Mouse (Mus musculus): ENCODE measurements at regions not wholly inside any gene's neighbourhood (a gene's known extent, or its start where the extent isn't known, plus 50 kb on each side); places are given as distances from the start of the nearest gene placed in this dataset.

GRCm38 (mm10) chr1:177382596-177383190 is 59.5 kb upstream of the Zbtb18 start:
- Histone ChIP-seq H3K9ac (replicated peaks; ENCODE audit: low read depth, low read length) (no peak overlapping the region), H3K4me1 (ENCODE audit: control insufficient read depth, insufficient read depth, low read length) (no peaks in the 10 kb centered on the region), H3K4me2 (ENCODE audit: low read depth, low read length) (no peak overlapping the region), H3K36me3 (ENCODE audit: control insufficient read depth, insufficient read depth, low read length) (no peaks in the 10 kb centered on the region), H3K27me3 (ENCODE audit: control insufficient read depth, insufficient read depth, low read length) (no peaks in the 10 kb centered on the region), H3K27ac (ENCODE audit: low read depth, low read length) (no peak overlapping the region), H3K4me3 (ENCODE audit: low read depth, low read length) (no peak overlapping the region), H3K9me3 (ENCODE audit: control insufficient read depth, low read length) (no peaks in the 10 kb centered on the region)
- ATAC-seq (ENCODE audit: low read depth) = peak; percentile 54
- WGBS = 17% methylated on average over 16 of the region's 16 CpGs

- H3K36me3 ChIP-seq (ENCODE audit: control insufficient read depth, insufficient read depth, low read length) = no peaks in the 10 kb centered on the region
- no peaks in the 10 kb centered on the region for H3K4me1 ChIP-seq (ENCODE audit: control insufficient read depth, insufficient read depth, low read length)
- ATAC-seq (ENCODE audit: low read depth) = peak; percentile 63; the same call in 1 of the 2 replicates
- H3K9ac ChIP-seq (replicated peaks; ENCODE audit: low read depth, low read length) = no peak overlapping the region
- no peak overlapping the region for H3K4me3 ChIP-seq (ENCODE audit: low read depth, low read length)
- WGBS = 55% methylated on average over 4 of the region's 4 CpGs
- no peak overlapping the region for H3K4me2 ChIP-seq (ENCODE audit: low read depth, low read length)
- H3K27ac ChIP-seq (ENCODE audit: low read depth, low read length) = no peak overlapping the region
- H3K9me3 ChIP-seq (ENCODE audit: control insufficient read depth, low read length) = no peaks in the 10 kb centered on the region
- no peaks in the 10 kb centered on the region for H3K27me3 ChIP-seq (ENCODE audit: control insufficient read depth, insufficient read depth, low read length)
These were observed 60.0 kb upstream of the Zbtb18 start for GRCm38 (mm10) chr1:177382147-177382546.

- Histone ChIP-seq H3K4me1 (ENCODE audit: control insufficient read depth, insufficient read depth, low read length) (peaks cover 7% of the 10 kb centered on the region; the same call in 1 of the 2 replicates), H3K27me3 (ENCODE audit: control insufficient read depth, insufficient read depth, low read length) (no peaks in the 10 kb centered on the region), H3K36me3 (ENCODE audit: control insufficient read depth, insufficient read depth, low read length) (no peaks in the 10 kb centered on the region), H3K9ac (replicated peaks; ENCODE audit: low read depth, low read length) (no peak overlapping the region), H3K27ac (ENCODE audit: low read depth, low read length) (no peak overlapping the region), H3K4me2 (ENCODE audit: low read depth, low read length) (no peak overlapping the region), H3K9me3 (ENCODE audit: control insufficient read depth, low read length) (no peaks in the 10 kb centered on the region), H3K4me3 (ENCODE audit: low read depth, low read length) (no peak overlapping the region)
- no peak for ATAC-seq (ENCODE audit: low read depth)
- 89% methylated on average over 3 of the region's 3 CpGs for WGBS
These were observed 64.0 kb upstream of the Zbtb18 start for GRCm38 (mm10) chr1:177378112-177378511.

- Histone ChIP-seq H3K9me3 (ENCODE audit: control insufficient read depth, low read length) (no peaks in the 10 kb centered on the region), H3K4me1 (ENCODE audit: control insufficient read depth, insufficient read depth, low read length) (peaks cover 7% of the 10 kb centered on the region; the same call in 1 of the 2 replicates), H3K27me3 (ENCODE audit: control insufficient read depth, insufficient read depth, low read length) (no peaks in the 10 kb centered on the region), H3K4me2 (ENCODE audit: low read depth, low read length) (no peak overlapping the region), H3K27ac (ENCODE audit: low read depth, low read length) (no peak overlapping the region), H3K9ac (replicated peaks; ENCODE audit: low read depth, low read length) (no peak overlapping the region), H3K36me3 (ENCODE audit: control insufficient read depth, insufficient read depth, low read length) (no peaks in the 10 kb centered on the region), H3K4me3 (ENCODE audit: low read depth, low read length) (no peak overlapping the region)
- ATAC-seq (ENCODE audit: low read depth) = peak; percentile 54; the same call in 1 of the 2 replicates
- WGBS = 4% methylated on average over 5 of the region's 5 CpGs
These were observed 68.8 kb upstream of the Zbtb18 start for GRCm38 (mm10) chr1:177373226-177373825.

- no peak overlapping the region for H3K27ac ChIP-seq (ENCODE audit: low read depth, low read length)
- H3K4me1 ChIP-seq (ENCODE audit: control insufficient read depth, insufficient read depth, low read length) = peaks cover 7% of the 10 kb centered on the region; the same call in 1 of the 2 replicates
- no peaks in the 10 kb centered on the region for H3K9me3 ChIP-seq (ENCODE audit: control insufficient read depth, low read length)
- WGBS = 72% methylated on average over 10 of the region's 10 CpGs
- H3K36me3 ChIP-seq (ENCODE audit: control insufficient read depth, insufficient read depth, low read length) = no peaks in the 10 kb centered on the region
- H3K27me3 ChIP-seq (ENCODE audit: control insufficient read depth, insufficient read depth, low read length) = no peaks in the 10 kb centered on the region
- no peak for ATAC-seq (ENCODE audit: low read depth)
- H3K4me2 ChIP-seq (ENCODE audit: low read depth, low read length) = no peak overlapping the region
- no peak overlapping the region for H3K4me3 ChIP-seq (ENCODE audit: low read depth, low read length)
- H3K9ac ChIP-seq (replicated peaks; ENCODE audit: low read depth, low read length) = no peak overlapping the region
These were observed 70.1 kb upstream of the Zbtb18 start for GRCm38 (mm10) chr1:177372066-177372465.

- Histone ChIP-seq H3K36me3 (ENCODE audit: control insufficient read depth, insufficient read depth, low read length) (no peaks in the 10 kb centered on the region), H3K27me3 (ENCODE audit: control insufficient read depth, insufficient read depth, low read length) (no peaks in the 10 kb centered on the region), H3K4me1 (ENCODE audit: control insufficient read depth, insufficient read depth, low read length) (no peaks in the 10 kb centered on the region; the same call in 1 of the 2 replicates), H3K9ac (replicated peaks; ENCODE audit: low read depth, low read length) (no peak overlapping the region), H3K4me3 (ENCODE audit: low read depth, low read length) (no peak overlapping the region), H3K9me3 (ENCODE audit: control insufficient read depth, low read length) (no peaks in the 10 kb centered on the region), H3K4me2 (ENCODE audit: low read depth, low read length) (no peak overlapping the region), H3K27ac (ENCODE audit: low read depth, low read length) (no peak overlapping the region)
- no peak for ATAC-seq (ENCODE audit: low read depth)
- WGBS = 90% methylated on average over 9 of the region's 9 CpGs
These were observed 74.1 kb upstream of the Zbtb18 start for GRCm38 (mm10) chr1:177367864-177368610.

GRCm38 (mm10) chr1:177366914-177367313 is 75.2 kb upstream of the Zbtb18 start:
- H3K4me1 ChIP-seq (ENCODE audit: control insufficient read depth, insufficient read depth, low read length) = no peaks in the 10 kb centered on the region
- H3K4me3 ChIP-seq (ENCODE audit: low read depth, low read length) = no peak overlapping the region
- H3K9ac ChIP-seq (replicated peaks; ENCODE audit: low read depth, low read length) = no peak overlapping the region
- no peaks in the 10 kb centered on the region for H3K36me3 ChIP-seq (ENCODE audit: control insufficient read depth, insufficient read depth, low read length)
- H3K4me2 ChIP-seq (ENCODE audit: low read depth, low read length) = no peak overlapping the region
- WGBS = 51% methylated on average over 6 of the region's 6 CpGs
- no peaks in the 10 kb centered on the region for H3K27me3 ChIP-seq (ENCODE audit: control insufficient read depth, insufficient read depth, low read length)
- H3K9me3 ChIP-seq (ENCODE audit: control insufficient read depth, low read length) = no peaks in the 10 kb centered on the region
- no peak for ATAC-seq (ENCODE audit: low read depth)
- no peak overlapping the region for H3K27ac ChIP-seq (ENCODE audit: low read depth, low read length)

- H3K9ac ChIP-seq (replicated peaks; ENCODE audit: low read depth, low read length) = no peak overlapping the region
- H3K9me3 ChIP-seq (ENCODE audit: control insufficient read depth, low read length) = no peaks in the 10 kb centered on the region
- H3K27me3 ChIP-seq (ENCODE audit: control insufficient read depth, insufficient read depth, low read length) = no peaks in the 10 kb centered on the region
- H3K4me2 ChIP-seq (ENCODE audit: low read depth, low read length) = no peak overlapping the region
- ATAC-seq (ENCODE audit: low read depth) = no peak
- H3K36me3 ChIP-seq (ENCODE audit: control insufficient read depth, insufficient read depth, low read length) = no peaks in the 10 kb centered on the region
- no peak overlapping the region for H3K4me3 ChIP-seq (ENCODE audit: low read depth, low read length)
- H3K27ac ChIP-seq (ENCODE audit: low read depth, low read length) = no peak overlapping the region
- WGBS = 38% methylated on average over 7 of the region's 7 CpGs
- H3K4me1 ChIP-seq (ENCODE audit: control insufficient read depth, insufficient read depth, low read length) = no peaks in the 10 kb centered on the region
These were observed 75.7 kb upstream of the Zbtb18 start for GRCm38 (mm10) chr1:177366475-177366874.

GRCm38 (mm10) chr1:177364355-177364754 is 77.8 kb upstream of the Zbtb18 start:
- ATAC-seq (ENCODE audit: low read depth) = peak; percentile 31; the same call in 1 of the 2 replicates
- Histone ChIP-seq H3K27ac (ENCODE audit: low read depth, low read length) (no peak overlapping the region), H3K4me1 (ENCODE audit: control insufficient read depth, insufficient read depth, low read length) (no peaks in the 10 kb centered on the region), H3K9ac (replicated peaks; ENCODE audit: low read depth, low read length) (no peak overlapping the region), H3K4me3 (ENCODE audit: low read depth, low read length) (no peak overlapping the region), H3K36me3 (ENCODE audit: control insufficient read depth, insufficient read depth, low read length) (no peaks in the 10 kb centered on the region), H3K4me2 (ENCODE audit: low read depth, low read length) (no peak overlapping the region), H3K9me3 (ENCODE audit: control insufficient read depth, low read length) (no peaks in the 10 kb centered on the region), H3K27me3 (ENCODE audit: control insufficient read depth, insufficient read depth, low read length) (no peaks in the 10 kb centered on the region)
- 74% methylated on average over 7 of the region's 7 CpGs for WGBS

Data from neural tube, embryonic 14.5 days (tissue).